In genomic region chr8:9424069-9424468, GRCm38 (mm10) we compare ENCODE assay signal across 19 mouse cellular contexts.
DNase-seq lines count a peak whose midpoint lies in the region; ATAC-seq and TF ChIP-seq lines count a peak whose summit lies in the region.
"Had no signal": no experiment of that assay in that cellular context is flagged by ENCODE, and none has a peak within 500 bp of the region (broad histone marks: within the 10 kb centered on the region; RNA-seq: fewer than 3 reads in every experiment).

No protein-coding gene starts in this region.

- no peak overlapping the region for H3K4me2 ChIP-seq in hindbrain, embryonic 15.5 days
- no peak overlapping the region for H3K4me2 ChIP-seq in hindbrain, embryonic 11.5 days (replicated peaks; ENCODE audit: low read depth, low read length)
- H3K4me2 ChIP-seq in midbrain, embryonic 15.5 days = no peak overlapping the region
- H3K4me2 ChIP-seq in midbrain, embryonic 11.5 days = no peak overlapping the region
- H3K4me2 ChIP-seq: forebrain, embryonic 13.5 days; heart, embryonic 13.5 days had no signal

- TF ChIP-seq POLR2A in brain, embryonic 14.5 days (IDR thresholded peaks at IDR 0.05; ENCODE audit: borderline replicate concordance, extremely low read depth, insufficient read depth, insufficient read length, poor library complexity, severe bottlenecking) = no peak

- no peak overlapping the region for H3K4me3 ChIP-seq in hindbrain, embryonic 15.5 days
- no peak overlapping the region for H3K4me3 ChIP-seq in hindbrain, embryonic 11.5 days (ENCODE audit: low read depth, low read length)
- no peak overlapping the region for H3K4me3 ChIP-seq in midbrain, embryonic 15.5 days
- H3K4me3 ChIP-seq in midbrain, embryonic 11.5 days (ENCODE audit: low read depth, low read length) = no peak overlapping the region
- H3K4me3 ChIP-seq: forebrain, embryonic 10.5 days; forebrain, embryonic 13.5 days; heart, embryonic 13.5 days had no signal

- ATAC-seq in hindbrain, embryonic 15.5 days (ENCODE audit: low FRiP score, low read depth) = no peak
- ATAC-seq in hindbrain, embryonic 11.5 days (ENCODE audit: low FRiP score) = no peak
- peak; percentile 73 for ATAC-seq in midbrain, embryonic 15.5 days (replicated peaks)
- no peak for ATAC-seq in midbrain, embryonic 11.5 days (ENCODE audit: low FRiP score)
- ATAC-seq: activated CD4-positive, CD25-positive, alpha-beta regulatory T cell, adult 4 months; forebrain, embryonic 13.5 days; forebrain, embryonic 16.5 days had no signal

- intact Hi-C loops in heart, postnatal 14 days (cut with DNase I) = no loop called here

- no peaks in the 10 kb centered on the region for H3K9me3 ChIP-seq in hindbrain, embryonic 15.5 days
- H3K9me3 ChIP-seq in hindbrain, embryonic 11.5 days (ENCODE audit: control insufficient read depth, low read length) = no peaks in the 10 kb centered on the region
- H3K9me3 ChIP-seq in midbrain, embryonic 15.5 days = no peaks in the 10 kb centered on the region
- H3K9me3 ChIP-seq in midbrain, embryonic 11.5 days (ENCODE audit: control insufficient read depth, low read length) = no peaks in the 10 kb centered on the region
- H3K9me3 ChIP-seq: forebrain, embryonic 10.5 days; forebrain, embryonic 13.5 days; heart, embryonic 13.5 days had no signal

- H3K9ac ChIP-seq in hindbrain, embryonic 15.5 days = no peak overlapping the region
- no peak overlapping the region for H3K9ac ChIP-seq in hindbrain, embryonic 11.5 days (ENCODE audit: low read depth, low read length)
- no peak overlapping the region for H3K9ac ChIP-seq in midbrain, embryonic 15.5 days
- H3K9ac ChIP-seq in midbrain, embryonic 11.5 days (ENCODE audit: low read length) = no peak overlapping the region
- H3K9ac ChIP-seq: forebrain, embryonic 13.5 days; heart, embryonic 13.5 days had no signal

- 0 out of 2 replicates have a peak overlapping the region, but pooled peaks have one; percentile 1 for H3K27ac ChIP-seq in hindbrain, embryonic 15.5 days (replicated peaks)
- H3K27ac ChIP-seq in hindbrain, embryonic 11.5 days (ENCODE audit: low read depth, low read length) = no peak overlapping the region
- no peak overlapping the region for H3K27ac ChIP-seq in midbrain, embryonic 15.5 days
- no peak overlapping the region for H3K27ac ChIP-seq in midbrain, embryonic 11.5 days (ENCODE audit: low read depth, low read length)
- H3K27ac ChIP-seq: forebrain, embryonic 10.5 days; forebrain, embryonic 13.5 days; heart, embryonic 13.5 days had no signal

- 85% methylated on average over 2 of the region's 2 CpGs for WGBS in hindbrain, embryonic 15.5 days
- WGBS in hindbrain, embryonic 11.5 days = 90% methylated on average over 2 of the region's 2 CpGs
- 76% methylated on average over 2 of the region's 2 CpGs for WGBS in midbrain, embryonic 15.5 days
- 95% methylated on average over 2 of the region's 2 CpGs for WGBS in midbrain, embryonic 11.5 days

- no peak for TF ChIP-seq CTCF in brain, embryonic 14.5 days (IDR thresholded peaks at IDR 0.05; ENCODE audit: borderline replicate concordance, extremely low read depth, insufficient read depth, insufficient read length)

- DNase-seq in heart, adult 11 months = peak; percentile 3
- no peak for DNase-seq in heart, postnatal 14 days
- DNase-seq in hindbrain, embryonic 11.5 days (ENCODE audit: low spot score) = no peak
- no peak for DNase-seq in midbrain, embryonic 11.5 days (ENCODE audit: low spot score, missing footprints)
- DNase-seq in brain, embryonic 14.5 days (ENCODE audit: low read depth) = peak; percentile 23
- DNase-seq: adrenal gland, adult 8-10 months; adrenal gland, postnatal 25 days; cerebellum, adult 18-20 months; cerebellum, adult 9-10 months; cerebellum, postnatal 14 days; gastrocnemius, postnatal 10 days; gastrocnemius, postnatal 36 days had no signal

- no peaks in the 10 kb centered on the region for H3K27me3 ChIP-seq in hindbrain, embryonic 15.5 days
- no peaks in the 10 kb centered on the region for H3K27me3 ChIP-seq in hindbrain, embryonic 11.5 days (ENCODE audit: control insufficient read depth, insufficient read depth, low read length)
- H3K27me3 ChIP-seq in midbrain, embryonic 15.5 days (replicated peaks) = no peaks in the 10 kb centered on the region
- H3K27me3 ChIP-seq in midbrain, embryonic 11.5 days (ENCODE audit: control insufficient read depth, insufficient read depth, low read length) = no peaks in the 10 kb centered on the region
- H3K27me3 ChIP-seq: forebrain, embryonic 13.5 days; heart, embryonic 13.5 days had no signal

- no peaks in the 10 kb centered on the region for H3K36me3 ChIP-seq in hindbrain, embryonic 15.5 days
- no peaks in the 10 kb centered on the region for H3K36me3 ChIP-seq in hindbrain, embryonic 11.5 days (ENCODE audit: control insufficient read depth, insufficient read depth, low read length)
- no peaks in the 10 kb centered on the region for H3K36me3 ChIP-seq in midbrain, embryonic 15.5 days (replicated peaks)
- no peaks in the 10 kb centered on the region for H3K36me3 ChIP-seq in midbrain, embryonic 11.5 days (ENCODE audit: control insufficient read depth, insufficient read depth, low read length)
- H3K36me3 ChIP-seq: forebrain, embryonic 10.5 days; heart, embryonic 13.5 days had no signal

- no peaks in the 10 kb centered on the region for H3K4me1 ChIP-seq in hindbrain, embryonic 15.5 days (replicated peaks)
- H3K4me1 ChIP-seq in hindbrain, embryonic 11.5 days (replicated peaks; ENCODE audit: control insufficient read depth, insufficient read depth, low read length) = no peaks in the 10 kb centered on the region
- 0 out of 2 replicates have a peak, but pooled peaks cover 7% of the 10 kb centered on the region for H3K4me1 ChIP-seq in midbrain, embryonic 15.5 days
- no peaks in the 10 kb centered on the region for H3K4me1 ChIP-seq in midbrain, embryonic 11.5 days (ENCODE audit: control insufficient read depth, insufficient read depth, low read length)
- H3K4me1 ChIP-seq: forebrain, embryonic 10.5 days; forebrain, embryonic 13.5 days had no signal

Comparison
In these comparisons a context has a peak if more than half of its experiments do, and no peak if none do; other contexts are left out.
1. DNase-seq: peak in heart, adult 11 months (single experiment) and brain, embryonic 14.5 days (single experiment); none in heart, postnatal 14 days (0 of 2), hindbrain, embryonic 11.5 days (single experiment) and midbrain, embryonic 11.5 days (single experiment).